Mouse (Mus musculus) hindbrain, postnatal 0 days (tissue): ENCODE measurements around the gene Tyk2. TPM values are rescaled to one million over a fixed set of nuclear protein-coding genes. Genes with fewer than 3 reads are reported as not detected.

Experiments
- ATAC-seq: fragments of 200-750 bp; cut with Nextera tagmentation; 2 replicates; pipeline ENCODE4 v1.8.0; 2017; ENCODE audit warnings: mild to moderate bottlenecking, moderate TSS enrichment, moderate library complexity
- DNase-seq: peaks from one replicate; pipeline ENCODE4 v3.0.0-alpha.2; 2015; ENCODE audit warnings: low spot score
- H3K27ac ChIP-seq: fragments of 300-500 bp; sonication (generic); 2 replicates; pipeline ENCODE4 v1.5.1; 2014; ENCODE audit warnings: mild to moderate bottlenecking
- H3K27me3 ChIP-seq: fragments of 300-500 bp; sonication (generic); 2 replicates; pipeline ENCODE4 v1.6.1; 2014; ENCODE audit warnings: low read length, mixed read lengths; ENCODE audit not compliant: insufficient read depth
- H3K36me3 ChIP-seq: fragments of 300-500 bp; sonication (generic); 2 replicates; pipeline ENCODE4 v1.6.1; 2014; ENCODE audit warnings: low read length, mixed read lengths; ENCODE audit not compliant: insufficient read depth
- H3K4me1 ChIP-seq: fragments of 300-500 bp; sonication (generic); 2 replicates; pipeline ENCODE4 v1.6.1; 2014; ENCODE audit warnings: antibody characterized with exemption, low read length, mixed read lengths; ENCODE audit not compliant: insufficient read depth
- H3K4me2 ChIP-seq: fragments of 300-500 bp; sonication (generic); 2 replicates; pipeline ENCODE4 v1.6.1; 2014; ENCODE audit warnings: low read depth, mild to moderate bottlenecking, low read length, moderate library complexity, mixed read lengths
- H3K4me3 ChIP-seq: fragments of 300-500 bp; sonication (generic); 2 replicates; pipeline ENCODE4 v1.5.1; 2014; ENCODE audit warnings: low read length
- H3K9ac ChIP-seq: fragments of 300-500 bp; sonication (generic); replicated peaks from 2 replicates; pipeline ENCODE4 v1.6.1; 2014; ENCODE audit warnings: mild to moderate bottlenecking, low read length, moderate library complexity, mixed read lengths
- H3K9me3 ChIP-seq: fragments of 300-500 bp; sonication (generic); 2 replicates; pipeline ENCODE4 v1.6.1; 2016; ENCODE audit warnings: low read length, mixed read lengths
- CTCF ChIP-seq: IDR thresholded peaks from 2 replicates; pipeline ENCODE4 v1.5.1; 2016; ENCODE audit warnings: antibody characterized with exemption, control low read depth, low read depth
- WGBS: fragments of 180-500 bp; shearing (Covaris S2); extraction: QIAGEN DNeasy Blood & Tissue Kit; methylation state at CpG from one replicate; pipeline ENCODE4 v1.1.7; 2014; 5-methylcytosine and 5-hydroxymethylcytosine counted together
- polyA plus RNA-seq: library from polyadenylated mRNA; unstranded; fragments of >200 nt; fragmentation: Nextera tagmentation; extraction: Ambion mirVana; gene quantifications from 2 replicates; pipeline ENCODE4 v1.2.1, GENCODE M21; 2015
- total RNA-seq: library from RNA; depleted of rRNA; stranded (reverse); fragments of >200 nt; gene quantifications from 2 replicates; pipeline ENCODE4 v1.2.3, GENCODE M21; 2014

Gene Tyk2
- total and polyA plus RNA-seq, 2 experiments from 2014 or later = 5.7 to 15.4 TPM

DNA sequence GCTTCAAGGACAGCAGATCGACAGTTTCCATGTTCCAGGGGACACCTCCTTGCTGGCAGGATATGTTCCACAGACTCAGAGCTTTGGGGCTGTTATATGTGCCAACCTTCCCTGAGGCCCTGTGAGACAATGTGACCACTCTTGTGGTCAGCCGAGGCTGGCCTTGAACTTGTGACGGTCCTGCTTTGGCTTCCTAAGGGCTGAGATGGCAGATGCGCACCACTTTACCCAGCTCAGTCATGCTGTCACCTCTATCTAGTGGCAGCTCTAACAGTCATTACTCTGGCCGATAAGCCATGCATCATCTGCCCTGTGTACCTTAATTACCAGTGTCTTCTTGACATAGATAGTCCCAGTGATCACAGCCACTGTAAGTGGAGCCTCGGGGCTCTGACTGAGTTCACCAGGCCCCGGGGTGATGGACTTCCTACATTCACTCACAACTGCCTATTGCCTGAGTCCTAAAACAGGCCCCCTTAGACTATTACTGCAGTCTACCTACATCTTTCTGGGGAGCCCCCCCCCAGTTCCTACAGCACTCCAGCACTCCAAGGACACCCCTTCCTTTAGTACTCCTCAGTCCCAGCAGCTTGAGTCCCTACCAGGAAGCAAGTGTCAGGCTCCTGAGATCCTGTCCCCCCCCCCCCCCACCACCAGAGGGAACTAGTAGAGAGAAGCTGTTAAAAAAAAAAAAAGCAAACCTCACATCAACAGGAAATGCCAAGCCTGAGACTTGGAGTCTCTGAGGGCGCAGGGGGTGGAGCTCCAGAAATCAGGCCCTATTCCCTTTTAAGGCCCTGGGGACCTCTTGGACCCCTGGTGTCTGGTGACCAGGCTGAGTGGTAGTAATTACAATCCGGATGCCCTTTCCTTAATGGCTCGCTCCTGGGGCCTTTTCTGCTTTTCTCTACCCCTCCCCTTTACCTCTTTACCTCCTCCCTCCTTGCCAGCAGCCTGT, 36.4 kb upstream of the Tyk2 start:
- Histone ChIP-seq H3K4me3 (no peak overlapping the region), H3K9me3 (no peaks in the 10 kb centered on the region), H3K27me3 (peaks cover 32% of the 10 kb centered on the region), H3K4me2 (peak overlapping the region; percentile 34; the same call in 1 of the 2 replicates), H3K36me3 (no peaks in the 10 kb centered on the region), H3K4me1 (peaks cover 5% of the 10 kb centered on the region; the same call in 1 of the 2 replicates), H3K9ac (no peak overlapping the region), H3K27ac (peak overlapping the region; percentile 66)
- 67% methylated on average over 10 of the region's 10 CpGs for WGBS
- DNase-seq = no peak
- no peak for TF ChIP-seq CTCF
- no peak for ATAC-seq

DNA sequence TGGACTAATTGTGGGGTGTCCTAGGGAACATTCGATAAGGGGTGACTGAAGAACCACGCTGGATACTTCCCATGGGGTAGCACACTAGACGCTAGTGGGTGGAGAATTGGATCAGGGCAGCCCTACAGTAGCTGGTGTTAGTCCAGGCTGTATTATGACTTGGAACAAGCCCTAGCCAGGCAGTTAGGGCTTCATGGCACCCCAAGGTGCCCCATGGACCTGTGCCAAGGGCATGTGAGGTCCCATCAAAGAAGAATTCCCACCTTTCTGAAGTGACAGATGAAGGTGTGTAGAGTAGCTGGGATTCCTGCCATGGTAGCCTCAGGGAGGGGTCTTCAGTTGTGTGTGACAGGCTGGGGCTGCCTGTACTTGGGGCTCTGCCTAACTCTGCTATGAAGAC, 35.5 kb upstream of the Tyk2 start:
- TF ChIP-seq CTCF = no peak
- H3K9me3 ChIP-seq = no peaks in the 10 kb centered on the region
- H3K27me3 ChIP-seq = peaks cover 32% of the 10 kb centered on the region
- WGBS = 23% methylated on average over 3 of the region's 3 CpGs
- no peak overlapping the region; the same call in 1 of the 2 replicates for H3K9ac ChIP-seq
- peaks cover 5% of the 10 kb centered on the region; the same call in 1 of the 2 replicates for H3K4me1 ChIP-seq
- no peak overlapping the region for H3K27ac ChIP-seq
- no peak for ATAC-seq
- H3K36me3 ChIP-seq = no peaks in the 10 kb centered on the region
- no peak for DNase-seq
- H3K4me3 ChIP-seq = peak overlapping the region; percentile 49
- peak overlapping the region; percentile 76 for H3K4me2 ChIP-seq

DNA sequence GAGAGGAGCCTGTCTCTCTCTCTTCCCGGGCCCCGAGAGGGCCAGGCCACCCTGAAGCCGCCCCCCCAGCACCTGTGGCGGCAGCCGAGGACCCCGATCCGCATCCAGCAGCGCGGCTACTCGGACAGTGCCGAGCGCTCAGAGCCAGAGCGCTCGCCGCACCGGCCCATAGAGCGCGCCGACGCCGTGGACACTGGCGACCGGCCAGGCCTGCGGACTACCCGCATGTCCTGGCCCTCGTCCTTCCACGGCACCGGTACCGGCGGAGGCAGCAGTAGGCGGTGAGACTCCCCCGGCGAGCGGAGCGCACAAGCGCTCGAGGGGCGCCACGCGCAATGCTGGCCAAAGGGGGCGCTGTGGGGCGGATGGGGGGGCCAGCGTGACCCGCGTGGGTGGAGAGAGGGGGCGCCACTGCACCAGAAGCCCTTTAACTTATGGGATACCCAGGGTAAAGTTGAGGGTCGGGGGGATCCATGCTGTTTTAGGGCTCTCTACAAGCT, 35.0 kb upstream of the Tyk2 start:
- peak; percentile 64 for TF ChIP-seq CTCF
- H3K9ac ChIP-seq = peak overlapping the region; percentile 52
- ATAC-seq (peak; percentile 6; the same call in 1 of the 2 replicates), DNase-seq (peak; percentile 68)
- no peak overlapping the region for H3K27ac ChIP-seq
- H3K36me3 ChIP-seq = no peaks in the 10 kb centered on the region
- no peaks in the 10 kb centered on the region for H3K9me3 ChIP-seq
- H3K4me3 ChIP-seq = peak overlapping the region; percentile 49
- peaks cover 32% of the 10 kb centered on the region for H3K27me3 ChIP-seq
- WGBS = 2% methylated on average over 46 of the region's 47 CpGs
- peak overlapping the region; percentile 76 for H3K4me2 ChIP-seq
- H3K4me1 ChIP-seq = peaks cover 5% of the 10 kb centered on the region; the same call in 1 of the 2 replicates

DNA sequence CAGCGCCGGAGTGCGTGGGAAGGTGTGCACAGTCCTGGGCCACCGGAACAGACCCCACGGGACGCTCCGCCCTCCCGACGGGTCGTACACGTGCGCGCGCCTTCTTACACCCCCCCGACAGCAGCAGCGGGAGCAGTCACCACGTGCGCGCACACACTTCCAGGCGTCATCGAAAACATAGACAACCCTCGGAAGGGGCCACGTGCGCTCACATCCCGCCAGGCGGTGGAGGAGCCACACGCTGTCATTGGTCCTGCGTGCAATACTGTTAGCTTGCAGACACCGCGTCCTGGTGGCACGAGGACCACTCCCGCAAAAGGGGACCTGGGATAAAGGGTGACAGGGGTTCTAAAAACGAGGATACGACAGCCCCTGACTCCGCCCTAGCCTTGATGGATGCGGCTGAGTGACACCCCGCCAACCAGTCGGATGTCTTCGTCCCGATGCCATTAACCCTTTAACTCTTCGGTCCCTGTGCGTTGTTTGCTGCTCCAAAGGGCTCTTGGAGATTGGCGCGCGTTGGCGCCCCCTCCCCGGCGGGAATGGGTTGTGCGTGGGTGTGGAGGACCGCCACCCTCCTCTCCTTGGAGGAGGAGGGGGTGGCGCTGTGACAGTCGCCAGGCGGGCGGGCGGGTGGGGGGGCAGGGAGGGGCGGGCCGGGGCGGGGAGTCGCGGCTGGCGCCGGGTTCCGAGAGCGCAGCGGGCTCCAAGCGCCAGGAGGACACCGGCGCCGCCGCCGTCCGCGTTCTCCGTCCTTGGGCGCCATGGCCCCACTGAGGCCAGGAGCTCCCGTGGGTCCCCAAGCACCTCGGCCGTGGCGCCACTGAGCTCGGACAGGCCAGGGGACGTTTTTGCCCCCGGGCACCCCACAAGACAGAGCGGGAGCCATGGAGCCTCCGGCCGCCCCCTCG, 34.3 kb upstream of the Tyk2 start, which contains the start of gene Pde4a:
Gene Pde4a (plus strand): TSS at position 674 of the 911 bp plus-strand sequence.
- DNase-seq = peak; percentile 73
- peak within 1 kb of the TSS; percentile 49 for H3K4me3 ChIP-seq
- peaks cover 32% of the 10 kb centered on the region for H3K27me3 ChIP-seq
- peaks cover 5% of the 10 kb centered on the region; the same call in 1 of the 2 replicates for H3K4me1 ChIP-seq
- TF ChIP-seq CTCF = no peak
- under 1% methylated on average over 63 of the region's 86 CpGs for WGBS
- H3K36me3 ChIP-seq = no peaks in the 10 kb centered on the region
- peak within 1 kb of the TSS; percentile 76 for H3K4me2 ChIP-seq
- no peak within 1 kb of the TSS for H3K27ac ChIP-seq
- peak within 1 kb of the TSS; percentile 52 for H3K9ac ChIP-seq
- no peaks in the 10 kb centered on the region for H3K9me3 ChIP-seq
- peak; percentile 48 for ATAC-seq

DNA sequence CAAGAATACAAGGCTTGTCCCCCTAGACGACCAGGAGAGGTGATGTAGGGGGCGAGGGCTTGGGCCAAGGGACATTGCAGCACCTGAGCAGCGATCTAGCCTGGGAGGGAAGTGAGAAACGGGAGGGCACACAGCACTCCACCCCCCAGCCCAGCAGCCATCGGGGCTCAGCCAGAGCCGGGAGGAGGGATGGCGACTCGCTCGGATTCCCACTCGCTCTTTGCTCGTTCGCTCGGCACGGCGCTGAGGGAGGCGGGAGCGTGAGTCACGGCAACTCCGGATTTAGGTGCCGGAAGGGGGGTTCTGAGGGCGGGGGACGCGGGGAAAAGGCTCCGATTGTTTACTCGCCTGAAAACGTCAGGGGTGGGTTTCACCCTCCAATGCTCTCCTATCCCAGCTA, 33.0 kb upstream of the Tyk2 start:
- H3K4me2 ChIP-seq = peak overlapping the region; percentile 36
- no peak for ATAC-seq
- peak overlapping the region; percentile 17 for H3K4me3 ChIP-seq
- H3K27me3 ChIP-seq = peaks cover 32% of the 10 kb centered on the region
- H3K36me3 ChIP-seq = no peaks in the 10 kb centered on the region
- H3K9me3 ChIP-seq = no peaks in the 10 kb centered on the region
- peaks cover 5% of the 10 kb centered on the region; the same call in 1 of the 2 replicates for H3K4me1 ChIP-seq
- DNase-seq = peak; percentile 34
- TF ChIP-seq CTCF = no peak
- no peak overlapping the region for H3K27ac ChIP-seq
- WGBS = 2% methylated on average over 26 of the region's 26 CpGs
- no peak overlapping the region for H3K9ac ChIP-seq
